Mouse (Mus musculus) thymus, adult 2 months (tissue): ENCODE measurements around the gene Gcnt1. TPM values are rescaled to one million over a fixed set of nuclear protein-coding genes. Genes with fewer than 3 reads are reported as not detected.

Experiments used
- DNase-seq: peaks from one replicate; pipeline ENCODE4 v3.0.0; 2021
- H3K27ac ChIP-seq: fragments of 200-500 bp; 2 replicates; pipeline ENCODE4 v1.5.1; 2012; ENCODE audit warnings: low read length, control low read depth; ENCODE audit not compliant: control insufficient read depth, insufficient read depth
- H3K27me3 ChIP-seq: fragments of 200-500 bp; 2 replicates; pipeline ENCODE4 v1.6.1; 2012; ENCODE audit warnings: mild to moderate bottlenecking, low read length, moderate library complexity, mixed read lengths; ENCODE audit not compliant: control insufficient read depth, insufficient read depth
- H3K36me3 ChIP-seq: fragments of 200-500 bp; 2 replicates; pipeline ENCODE4 v1.6.1; 2012; ENCODE audit warnings: mild to moderate bottlenecking, low read length, moderate library complexity; ENCODE audit not compliant: control insufficient read depth, insufficient read depth
- H3K4me1 ChIP-seq: fragments of 200-500 bp; replicated peaks from 2 replicates; pipeline ENCODE4 v1.6.1; 2012; ENCODE audit warnings: low read length; ENCODE audit not compliant: control insufficient read depth, insufficient read depth
- H3K4me3 ChIP-seq: fragments of 200-500 bp; 2 replicates; pipeline ENCODE4 v1.5.1; 2012; ENCODE audit warnings: mild to moderate bottlenecking, low read length, control low read depth, moderate library complexity; ENCODE audit not compliant: control insufficient read depth, insufficient read depth
- CTCF ChIP-seq: fragments of 200-500 bp; IDR thresholded peaks from 2 replicates; pipeline ENCODE4 v1.5.1; 2012; ENCODE audit warnings: mild to moderate bottlenecking, control low read depth, low read length, moderate library complexity, borderline replicate concordance; ENCODE audit not compliant: control insufficient read depth, poor library complexity, insufficient read depth; ENCODE audit errors: extremely low read depth
- POLR2A ChIP-seq: fragments of 200-500 bp; IDR thresholded peaks from 2 replicates; pipeline ENCODE4 v1.6.1; 2012; ENCODE audit warnings: mild to moderate bottlenecking, low read length, control low read depth, moderate library complexity; ENCODE audit not compliant: control insufficient read depth, poor library complexity, insufficient read depth; ENCODE audit errors: extremely low read depth
- WGBS: fragments of 180-500 bp; shearing (Covaris S2); methylation state at CpG from one replicate; pipeline ENCODE4 v1.1.7; 2018; 5-methylcytosine and 5-hydroxymethylcytosine counted together
- polyA plus RNA-seq: library from polyadenylated mRNA; depleted of rRNA; stranded (reverse); fragments of >200 nt; gene quantifications from 2 replicates; pipeline ENCODE4 v1.2.3, GENCODE M21; 2012

The Gcnt1 gene
- polyA plus RNA-seq, 1 experiment: 3.0 TPM

GRCm38 (mm10) chr19:17312671-17313180 is 59.9 kb downstream of the Gcnt1 start:
- WGBS: 97% methylated on average over 5 of the region's 5 CpGs
- no peaks in the 10 kb centered on the region for H3K27me3 ChIP-seq
- H3K36me3 ChIP-seq: no peaks in the 10 kb centered on the region
- no peak overlapping the region for H3K4me3 ChIP-seq
- H3K27ac ChIP-seq: no peak overlapping the region
- no peak for DNase-seq
- TF ChIP-seq POLR2A: no peak
- no peak for TF ChIP-seq CTCF
- H3K4me1 ChIP-seq: no peaks in the 10 kb centered on the region

- no peak overlapping the region for H3K27ac ChIP-seq
- DNase-seq: no peak
- WGBS: 100% methylated on average over 1 of the region's 1 CpGs
- no peak for TF ChIP-seq CTCF
- TF ChIP-seq POLR2A: no peak
- H3K36me3 ChIP-seq: no peaks in the 10 kb centered on the region
- H3K27me3 ChIP-seq: no peaks in the 10 kb centered on the region
- no peak overlapping the region for H3K4me3 ChIP-seq
- no peaks in the 10 kb centered on the region for H3K4me1 ChIP-seq
These were observed 61.1 kb downstream of the Gcnt1 start for GRCm38 (mm10) chr19:17311501-17311900.

GRCm38 (mm10) chr19:17311031-17311430 is 61.6 kb downstream of the Gcnt1 start:
- no peak overlapping the region for H3K27ac ChIP-seq
- H3K27me3 ChIP-seq: no peaks in the 10 kb centered on the region
- TF ChIP-seq POLR2A: no peak
- no peaks in the 10 kb centered on the region for H3K4me1 ChIP-seq
- H3K4me3 ChIP-seq: no peak overlapping the region
- no peak for DNase-seq
- no peaks in the 10 kb centered on the region for H3K36me3 ChIP-seq
- 95% methylated on average over 2 of the region's 2 CpGs for WGBS

DNA sequence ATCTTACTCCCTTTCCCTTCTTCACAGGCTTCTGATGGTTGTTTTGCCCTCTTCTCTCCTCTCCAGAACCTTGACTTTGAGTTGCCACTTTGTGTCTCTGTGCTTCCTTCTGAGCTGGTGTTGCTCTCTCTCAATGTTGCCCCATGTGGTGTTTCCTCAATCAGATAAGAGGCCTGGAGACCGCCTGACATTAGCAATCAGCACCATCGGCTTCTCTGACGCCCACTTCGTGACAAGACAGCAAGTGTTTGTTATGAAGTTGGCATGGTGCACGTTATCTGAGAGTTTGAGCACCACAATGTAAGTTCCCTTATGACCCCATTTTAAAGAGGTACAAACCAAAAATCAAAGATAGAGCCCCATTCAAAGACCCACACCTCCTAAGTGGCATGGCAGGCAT is 76.6 kb downstream of the Gcnt1 start:
- Histone ChIP-seq H3K27ac (no peak overlapping the region), H3K36me3 (no peaks in the 10 kb centered on the region), H3K4me3 (no peak overlapping the region), H3K27me3 (no peaks in the 10 kb centered on the region), H3K4me1 (no peaks in the 10 kb centered on the region)
- 69% methylated on average over 5 of the region's 5 CpGs for WGBS
- TF ChIP-seq CTCF (no peak), POLR2A (no peak)
- no peak for DNase-seq

- DNase-seq: no peak
- 58% methylated on average over 6 of the region's 6 CpGs for WGBS
- no peak overlapping the region for H3K4me3 ChIP-seq
- no peaks in the 10 kb centered on the region for H3K27me3 ChIP-seq
- no peak for TF ChIP-seq CTCF
- TF ChIP-seq POLR2A: no peak
- no peak overlapping the region for H3K27ac ChIP-seq
- no peaks in the 10 kb centered on the region for H3K4me1 ChIP-seq
- no peaks in the 10 kb centered on the region for H3K36me3 ChIP-seq
These were observed 77.4 kb downstream of the Gcnt1 start for GRCm38 (mm10) chr19:17295211-17295766.

GRCm38 (mm10) chr19:17294136-17294535 is 78.5 kb downstream of the Gcnt1 start:
- TF ChIP-seq CTCF: no peak
- no peak for TF ChIP-seq POLR2A
- 95% methylated on average over 5 of the region's 5 CpGs for WGBS
- Histone ChIP-seq H3K27ac (no peak overlapping the region), H3K4me1 (no peaks in the 10 kb centered on the region), H3K4me3 (no peak overlapping the region), H3K27me3 (no peaks in the 10 kb centered on the region), H3K36me3 (no peaks in the 10 kb centered on the region)
- DNase-seq: no peak

- TF ChIP-seq CTCF: no peak
- TF ChIP-seq POLR2A: no peak
- Histone ChIP-seq H3K27me3 (no peaks in the 10 kb centered on the region), H3K4me1 (no peaks in the 10 kb centered on the region), H3K27ac (no peak overlapping the region), H3K4me3 (no peak overlapping the region), H3K36me3 (no peaks in the 10 kb centered on the region)
- no peak for DNase-seq
- WGBS: 90% methylated on average over 6 of the region's 6 CpGs
These were observed 83.1 kb downstream of the Gcnt1 start for GRCm38 (mm10) chr19:17289526-17289925.
